Comparison of ENCODE assay signal across 18 mouse cellular contexts in genomic region chr3:122458743-122459142, GRCm38 (mm10).
DNase-seq lines count a peak whose midpoint lies in the region; ATAC-seq and TF ChIP-seq lines count a peak whose summit lies in the region.
"Had no signal": no experiment of that assay in that cellular context is flagged by ENCODE, and none has a peak within 500 bp of the region (broad histone marks: within the 10 kb centered on the region; RNA-seq: fewer than 3 reads in every experiment).

No protein-coding gene starts in this region.

- H3K36me3 ChIP-seq in kidney, adult 2 months (ENCODE audit: control insufficient read depth, insufficient read depth, low read length), result no peaks in the 10 kb centered on the region
- H3K36me3 ChIP-seq in kidney, embryonic 14.5 days (ENCODE audit: control insufficient read depth, insufficient read depth, low read length), result no peaks in the 10 kb centered on the region
- H3K36me3 ChIP-seq in lung, embryonic 14.5 days (ENCODE audit: insufficient read depth), result no peaks in the 10 kb centered on the region
- no peaks in the 10 kb centered on the region for H3K36me3 ChIP-seq in lung, embryonic 15.5 days
- H3K36me3 ChIP-seq in stomach, embryonic 16.5 days (ENCODE audit: control insufficient read depth, insufficient read depth, low read length), result no peaks in the 10 kb centered on the region
- H3K36me3 ChIP-seq: heart, embryonic 12.5 days; neural tube, embryonic 13.5 days had no signal

- no peak overlapping the region for H3K4me3 ChIP-seq in kidney, adult 2 months (ENCODE audit: insufficient read depth, low read depth, low read length)
- no peak overlapping the region for H3K4me3 ChIP-seq in kidney, embryonic 14.5 days (ENCODE audit: low read length)
- H3K4me3 ChIP-seq in lung, embryonic 14.5 days (ENCODE audit: low read depth, low read length), result no peak overlapping the region
- no peak overlapping the region for H3K4me3 ChIP-seq in lung, embryonic 15.5 days
- no peak overlapping the region for H3K4me3 ChIP-seq in stomach, embryonic 16.5 days (replicated peaks; ENCODE audit: low read length)
- H3K4me3 ChIP-seq: heart, embryonic 12.5 days; neural tube, embryonic 13.5 days had no signal

- no peaks in the 10 kb centered on the region for H3K9me3 ChIP-seq in kidney, embryonic 14.5 days (ENCODE audit: control insufficient read depth, low read length)
- H3K9me3 ChIP-seq in lung, embryonic 14.5 days (ENCODE audit: low read depth, low read length), result no peaks in the 10 kb centered on the region
- H3K9me3 ChIP-seq in lung, embryonic 15.5 days, result no peaks in the 10 kb centered on the region
- no peaks in the 10 kb centered on the region for H3K9me3 ChIP-seq in stomach, embryonic 16.5 days (replicated peaks; ENCODE audit: control insufficient read depth, low read length)
- H3K9me3 ChIP-seq: heart, embryonic 12.5 days; neural tube, embryonic 13.5 days had no signal

- H3K9ac ChIP-seq in kidney, embryonic 14.5 days (ENCODE audit: low read depth, low read length), result no peak overlapping the region
- H3K9ac ChIP-seq in lung, embryonic 14.5 days, result no peak overlapping the region
- no peak overlapping the region for H3K9ac ChIP-seq in lung, embryonic 15.5 days
- no peak overlapping the region for H3K9ac ChIP-seq in stomach, embryonic 16.5 days (ENCODE audit: low read length)
- H3K9ac ChIP-seq: heart, embryonic 12.5 days; liver, postnatal 0 days; neural tube, embryonic 13.5 days had no signal

- ATAC-seq in kidney, embryonic 14.5 days (ENCODE audit: low FRiP score, low TSS enrichment), result no peak
- ATAC-seq in lung, embryonic 14.5 days (ENCODE audit: insufficient read depth), result peak; percentile 64
- ATAC-seq in lung, embryonic 15.5 days (ENCODE audit: borderline replicate concordance, extremely low read depth, low FRiP score, low TSS enrichment), result peak; percentile 70; the same call in 1 of the 2 replicates
- ATAC-seq in stomach, embryonic 16.5 days (ENCODE audit: insufficient read depth, low FRiP score), result peak; percentile 35; the same call in 1 of the 2 replicates
- ATAC-seq: hindbrain, postnatal 0 days; liver, postnatal 0 days had no signal

- no peak for TF ChIP-seq POLR2A in kidney, adult 2 months (IDR thresholded peaks at IDR 0.05; ENCODE audit: low read depth, low read length)

- peaks cover 13% of the 10 kb centered on the region; the same call in 1 of the 2 replicates for H3K4me1 ChIP-seq in kidney, adult 2 months (ENCODE audit: control insufficient read depth, insufficient read depth, low read length)
- peaks cover 23% of the 10 kb centered on the region for H3K4me1 ChIP-seq in kidney, embryonic 14.5 days (ENCODE audit: control insufficient read depth, insufficient read depth, low read length)
- H3K4me1 ChIP-seq in lung, embryonic 14.5 days (ENCODE audit: insufficient read depth), result peaks cover 21% of the 10 kb centered on the region
- peaks cover 45% of the 10 kb centered on the region for H3K4me1 ChIP-seq in lung, embryonic 15.5 days
- peaks cover 6% of the 10 kb centered on the region; the same call in 1 of the 2 replicates for H3K4me1 ChIP-seq in stomach, embryonic 16.5 days (ENCODE audit: control insufficient read depth, insufficient read depth, low read length)

- no peak overlapping the region for H3K4me2 ChIP-seq in kidney, embryonic 14.5 days (replicated peaks; ENCODE audit: low read depth, low read length)
- no peak overlapping the region for H3K4me2 ChIP-seq in lung, embryonic 14.5 days
- H3K4me2 ChIP-seq in lung, embryonic 15.5 days, result peak overlapping the region; percentile 14; the same call in 1 of the 2 replicates
- no peak overlapping the region for H3K4me2 ChIP-seq in stomach, embryonic 16.5 days (ENCODE audit: low read depth, low read length)
- H3K4me2 ChIP-seq: heart, embryonic 12.5 days; midbrain, embryonic 11.5 days; neural tube, embryonic 13.5 days had no signal

- WGBS in kidney, adult 2 months, result 48% methylated on average over 8 of the region's 8 CpGs
- 58% methylated on average over 8 of the region's 8 CpGs for WGBS in kidney, embryonic 14.5 days
- 36% methylated on average over 8 of the region's 8 CpGs for WGBS in lung, embryonic 14.5 days
- 36% methylated on average over 8 of the region's 8 CpGs for whole genome bisulfite sequencing in lung, embryonic 15.5 days
- 44% methylated on average over 8 of the region's 8 CpGs for WGBS in stomach, embryonic 16.5 days

- no peak for TF ChIP-seq CTCF in kidney, adult 2 months (conservative IDR thresholded peaks at IDR 0.05; ENCODE audit: insufficient read depth, insufficient read length, low read depth, low read length)
- TF ChIP-seq CTCF in lung, embryonic 14.5 days (IDR thresholded peaks at IDR 0.05; ENCODE audit: low read depth), result no peak

- 0 out of 2 replicates have a peak overlapping the region, but pooled peaks have one; percentile 54 for H3K27ac ChIP-seq in kidney, adult 2 months (ENCODE audit: insufficient read depth, low read depth, low read length)
- no peak overlapping the region for H3K27ac ChIP-seq in kidney, embryonic 14.5 days (ENCODE audit: low read depth, low read length)
- peak overlapping the region; percentile 50; the same call in 1 of the 2 replicates for H3K27ac ChIP-seq in lung, embryonic 14.5 days (ENCODE audit: low read depth)
- H3K27ac ChIP-seq in lung, embryonic 15.5 days, result peak overlapping the region; percentile 69
- no peak overlapping the region for H3K27ac ChIP-seq in stomach, embryonic 16.5 days (ENCODE audit: low read length)
- H3K27ac ChIP-seq: hindbrain, postnatal 0 days; neural tube, embryonic 13.5 days had no signal

- peak; percentile 25 for DNase-seq in kidney, adult 2 months
- DNase-seq in lung, embryonic 14.5 days, result peak; percentile 56
- DNase-seq in lung, postnatal 10 days, result no peak
- DNase-seq in spleen, postnatal 10 days (ENCODE audit: low spot score in 2 of 2), result no peak
- no peak for DNase-seq in right cerebral cortex, adult 2 months (ENCODE audit: low spot score in 2 of 2)
- DNase-seq: cerebellum, postnatal 10 days; gastrocnemius, postnatal 25 days; liver; liver, postnatal 0 days; right cerebral cortex, postnatal 25 days; thymus, adult 18-20 months had no signal

- no peaks in the 10 kb centered on the region for H3K27me3 ChIP-seq in kidney, adult 2 months (replicated peaks; ENCODE audit: control insufficient read depth, insufficient read depth, low read length)
- no peaks in the 10 kb centered on the region for H3K27me3 ChIP-seq in kidney, embryonic 14.5 days (ENCODE audit: control insufficient read depth, insufficient read depth, low read length)
- no peaks in the 10 kb centered on the region for H3K27me3 ChIP-seq in lung, embryonic 14.5 days (ENCODE audit: insufficient read depth, low read length)
- H3K27me3 ChIP-seq in lung, embryonic 15.5 days, result no peaks in the 10 kb centered on the region
- no peaks in the 10 kb centered on the region for H3K27me3 ChIP-seq in stomach, embryonic 16.5 days (ENCODE audit: control insufficient read depth, insufficient read depth, low read length)
- H3K27me3 ChIP-seq: neural tube, embryonic 13.5 days had no signal

Comparison
In these comparisons a context has a peak if more than half of its experiments do, and no peak if none do; other contexts are left out.
1. DNase-seq: peak in kidney, adult 2 months (single experiment) and lung, embryonic 14.5 days (single experiment); none in lung, postnatal 10 days (single experiment), spleen, postnatal 10 days (0 of 2) and right cerebral cortex, adult 2 months (0 of 2).
2. H3K27ac ChIP-seq: peak in kidney, adult 2 months (single experiment), lung, embryonic 14.5 days (single experiment) and lung, embryonic 15.5 days (single experiment); none in kidney, embryonic 14.5 days (single experiment) and stomach, embryonic 16.5 days (single experiment).